ENCODE assay signal across 16 mouse cellular contexts in the genomic region with DNA sequence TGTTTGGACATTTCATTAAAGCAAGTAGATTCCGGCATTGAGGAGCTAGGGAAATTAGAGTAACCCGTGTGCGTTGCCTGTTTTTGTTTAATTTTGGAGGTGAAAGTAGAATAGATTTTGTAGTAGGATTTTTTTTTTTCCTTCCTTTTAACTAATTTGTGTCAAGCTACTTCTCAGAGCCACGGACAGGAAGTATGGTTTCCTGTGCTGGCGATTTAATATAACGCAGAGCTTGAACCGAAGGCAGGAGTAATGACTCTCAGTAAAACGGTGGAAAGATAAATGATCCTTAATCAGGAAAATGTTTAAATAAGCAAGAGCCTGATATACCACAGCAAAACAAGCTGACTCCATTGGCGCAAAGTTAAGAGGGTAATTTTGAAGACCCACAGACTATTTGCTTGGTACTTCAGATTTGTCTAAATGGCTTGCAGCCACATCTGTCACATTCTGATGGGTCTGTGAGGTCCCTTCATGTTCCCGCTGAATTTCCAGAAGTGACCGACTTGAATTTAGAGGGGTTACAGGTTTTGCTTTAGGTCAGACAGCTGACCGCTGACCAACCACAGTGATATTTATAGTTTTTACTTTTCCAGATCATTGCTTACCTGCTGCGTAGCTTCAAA. TPM values are rescaled to one million over a fixed set of nuclear protein-coding genes. Genes with fewer than 3 reads are reported as not detected.
A peak's percentile ranks its signal among the peaks of the same experiment; 100 is the strongest.
DNase-seq lines count a peak whose midpoint lies in the region; ATAC-seq and TF ChIP-seq lines count a peak whose summit lies in the region.
"Had no signal": no experiment of that assay in that cellular context is flagged by ENCODE, and none has a peak within 500 bp of the region (broad histone marks: within the 10 kb centered on the region; RNA-seq: fewer than 3 reads in every experiment).

No protein-coding gene starts in this region.

- no peak overlapping the region for H3K4me3 ChIP-seq in hindbrain, embryonic 10.5 days
- no peak overlapping the region for H3K4me3 ChIP-seq in hindbrain, postnatal 0 days (ENCODE audit: low read length)
- H3K4me3 ChIP-seq in neural tube, embryonic 13.5 days: no peak overlapping the region
- no peak overlapping the region for H3K4me3 ChIP-seq in stomach, embryonic 15.5 days (replicated peaks)
- H3K4me3 ChIP-seq: forebrain, embryonic 13.5 days; liver, embryonic 15.5 days had no signal

- no peaks in the 10 kb centered on the region for H3K27me3 ChIP-seq in hindbrain, embryonic 10.5 days (ENCODE audit: insufficient read depth, poor library complexity, severe bottlenecking)
- H3K27me3 ChIP-seq in hindbrain, postnatal 0 days (ENCODE audit: insufficient read depth, low read length): no peaks in the 10 kb centered on the region
- H3K27me3 ChIP-seq in neural tube, embryonic 13.5 days: no peaks in the 10 kb centered on the region
- H3K27me3 ChIP-seq in stomach, embryonic 15.5 days (replicated peaks): no peaks in the 10 kb centered on the region
- H3K27me3 ChIP-seq: forebrain, embryonic 13.5 days; liver, embryonic 15.5 days had no signal

- TF ChIP-seq CTCF in hindbrain, postnatal 0 days (IDR thresholded peaks at IDR 0.05; ENCODE audit: low read depth): no peak

- peak overlapping the region; percentile 70 for H3K27ac ChIP-seq in hindbrain, embryonic 10.5 days
- no peak overlapping the region for H3K27ac ChIP-seq in hindbrain, postnatal 0 days
- peak overlapping the region; percentile 19; the same call in 1 of the 2 replicates for H3K27ac ChIP-seq in neural tube, embryonic 13.5 days (replicated peaks)
- peak overlapping the region; percentile 86 for H3K27ac ChIP-seq in stomach, embryonic 15.5 days
- H3K27ac ChIP-seq: forebrain, embryonic 13.5 days; liver, embryonic 15.5 days had no signal

- no peaks in the 10 kb centered on the region for H3K9me3 ChIP-seq in hindbrain, embryonic 10.5 days
- H3K9me3 ChIP-seq in hindbrain, postnatal 0 days (ENCODE audit: low read length): no peaks in the 10 kb centered on the region
- H3K9me3 ChIP-seq in neural tube, embryonic 13.5 days: no peaks in the 10 kb centered on the region
- H3K9me3 ChIP-seq in stomach, embryonic 15.5 days: no peaks in the 10 kb centered on the region
- H3K9me3 ChIP-seq: forebrain, embryonic 13.5 days; liver, embryonic 15.5 days had no signal

- no peak for ATAC-seq in hindbrain, postnatal 0 days
- ATAC-seq in neural tube, embryonic 13.5 days (ENCODE audit: low read depth): no peak
- peak; percentile 29 to 73; a peak in 3 of 4 replicates for ATAC-seq in hematopoietic stem cell, adult 5-6 weeks (replicated peaks in 1 of 2; ENCODE audit: insufficient read depth in 1 of 2, low FRiP score in 2 of 2, low TSS enrichment in 1 of 2, low read depth in 1 of 2, poor library complexity in 2 of 2, severe bottlenecking in 2 of 2)
- ATAC-seq in stomach, embryonic 15.5 days (ENCODE audit: insufficient read depth, low FRiP score, low read depth): no peak
- ATAC-seq: forebrain, embryonic 13.5 days had no signal

- H3K4me1 ChIP-seq in hindbrain, embryonic 10.5 days (replicated peaks): peaks cover 28% of the 10 kb centered on the region
- H3K4me1 ChIP-seq in hindbrain, postnatal 0 days (ENCODE audit: insufficient read depth, low read length): no peaks in the 10 kb centered on the region
- H3K4me1 ChIP-seq in neural tube, embryonic 13.5 days (replicated peaks): peaks cover 29% of the 10 kb centered on the region
- H3K4me1 ChIP-seq in stomach, embryonic 15.5 days: peaks cover 23% of the 10 kb centered on the region; the same call in 1 of the 2 replicates

- H3K36me3 ChIP-seq in hindbrain, embryonic 10.5 days: no peaks in the 10 kb centered on the region
- no peaks in the 10 kb centered on the region for H3K36me3 ChIP-seq in hindbrain, postnatal 0 days (ENCODE audit: insufficient read depth, low read length)
- no peaks in the 10 kb centered on the region for H3K36me3 ChIP-seq in neural tube, embryonic 13.5 days
- H3K36me3 ChIP-seq in stomach, embryonic 15.5 days: no peaks in the 10 kb centered on the region
- H3K36me3 ChIP-seq: liver, embryonic 15.5 days had no signal

- H3K4me2 ChIP-seq in hindbrain, postnatal 0 days (ENCODE audit: low read depth, low read length): no peak overlapping the region
- H3K4me2 ChIP-seq in neural tube, embryonic 13.5 days: no peak overlapping the region
- H3K4me2 ChIP-seq in stomach, embryonic 15.5 days: no peak overlapping the region
- H3K4me2 ChIP-seq: forebrain, embryonic 13.5 days; liver, embryonic 15.5 days had no signal

- no peak for DNase-seq in hindbrain, embryonic 10.5 days (ENCODE audit: low spot score)
- no peak for DNase-seq in hindbrain, postnatal 0 days (ENCODE audit: low spot score)
- no peak for DNase-seq in neural tube, embryonic 10.5 days (ENCODE audit: extremely low spot score, low spot score)
- no peak for DNase-seq in adrenal gland, postnatal 14 days
- no peak for DNase-seq in frontal cortex, postnatal 14 days (ENCODE audit: low spot score in 2 of 2)
- DNase-seq: cerebellum, postnatal 10 days; midbrain, embryonic 14.5 days; thymus, postnatal 25 days had no signal

- no peak overlapping the region for H3K9ac ChIP-seq in hindbrain, postnatal 0 days (replicated peaks; ENCODE audit: low read length)
- H3K9ac ChIP-seq in neural tube, embryonic 13.5 days: no peak overlapping the region
- H3K9ac ChIP-seq in stomach, embryonic 15.5 days: no peak overlapping the region
- H3K9ac ChIP-seq: forebrain, embryonic 13.5 days; liver, embryonic 15.5 days had no signal

- WGBS in hindbrain, embryonic 10.5 days: 76% methylated on average over 13 of the region's 13 CpGs
- 80% methylated on average over 13 of the region's 13 CpGs for WGBS in hindbrain, postnatal 0 days
- 74% methylated on average over 13 of the region's 13 CpGs for WGBS in neural tube, embryonic 13.5 days
- WGBS in stomach, embryonic 15.5 days: 24% methylated on average over 13 of the region's 13 CpGs

RNA-seq across cellular contexts. Expression of a gene that starts 38.7 kb away (rescaled TPM):
- polyA plus RNA-seq in hindbrain, embryonic 10.5 days (2016; fragmentation: Nextera tagmentation; extraction: Ambion mirVana): not detected in 2 replicates
- not detected in 2 replicates for total RNA-seq in hindbrain, postnatal 0 days (2014; rRNA removed)
- polyA plus RNA-seq in hindbrain, postnatal 0 days (2015; fragmentation: Nextera tagmentation; extraction: Ambion mirVana): 0.19 and 0.35 TPM in 2 replicates
- not detected in 2 replicates for polyA plus RNA-seq in neural tube, embryonic 13.5 days (2015; fragmentation: Nextera tagmentation; extraction: Ambion mirVana)
- not detected in 2 replicates for total RNA-seq in hematopoietic stem cell, adult 5-6 weeks (2017)
- not detected in 2 replicates for polyA plus RNA-seq in stomach, embryonic 15.5 days (2015; fragmentation: Nextera tagmentation; extraction: Ambion mirVana)
- not detected in 2 replicates for total RNA-seq in adrenal gland, postnatal 14 days (2021)
- total RNA-seq: layer of hippocampus, adult 18-20 months had no signal
- polyA plus RNA-seq: brain, embryonic 14.5 days; forebrain, embryonic 13.5 days; liver, embryonic 15.5 days; midbrain, embryonic 14.5 days; spleen, adult 2 months had no signal

RNA-seq across cellular contexts. Expression of a gene that starts 49.1 kb away (rescaled TPM):
- 28.7 and 30.3 TPM in 2 replicates for polyA plus RNA-seq in hindbrain, embryonic 10.5 days (2016; fragmentation: Nextera tagmentation; extraction: Ambion mirVana)
- 8.4 and 12.6 TPM in 2 replicates for total RNA-seq in hindbrain, postnatal 0 days (2014; rRNA removed)
- polyA plus RNA-seq in hindbrain, postnatal 0 days (2015; fragmentation: Nextera tagmentation; extraction: Ambion mirVana): 24.1 and 26.1 TPM in 2 replicates
- 35.9 and 36.5 TPM in 2 replicates for polyA plus RNA-seq in neural tube, embryonic 13.5 days (2015; fragmentation: Nextera tagmentation; extraction: Ambion mirVana)
- total RNA-seq in hematopoietic stem cell, adult 5-6 weeks (2017): 14.9 and 22.1 TPM in 2 replicates
- polyA plus RNA-seq in stomach, embryonic 15.5 days (2015; fragmentation: Nextera tagmentation; extraction: Ambion mirVana): 32.5 and 35.8 TPM in 2 replicates
- 18.0 and 23.1 TPM in 2 replicates for total RNA-seq in adrenal gland, postnatal 14 days (2021)

Comparison
In these comparisons a context has a peak if more than half of its experiments do, and no peak if none do; other contexts are left out.
1. ATAC-seq: peak in hematopoietic stem cell, adult 5-6 weeks (2 of 2); none in hindbrain, postnatal 0 days (single experiment), neural tube, embryonic 13.5 days (single experiment) and stomach, embryonic 15.5 days (single experiment).